Mouse (Mus musculus): ENCODE data around the gene Gm10300. TPM values are rescaled to one million over a fixed set of nuclear protein-coding genes. Genes with fewer than 3 reads are reported as not detected.

Gene Gm10300
- total and polyA plus RNA-seq, 2 experiments from 2014 or later = 0.18 TPM; not detected in 1

GRCm38 (mm10) chr4:132072156-132072555 is 2.3 kb upstream of the Gm10300 start:
- no peaks in the 10 kb centered on the region for H3K9me3 ChIP-seq (replicated peaks; ENCODE audit: control insufficient read depth, low read length)
- H3K27me3 ChIP-seq (ENCODE audit: control insufficient read depth, insufficient read depth, low read length) = no peaks in the 10 kb centered on the region
- H3K36me3 ChIP-seq (replicated peaks; ENCODE audit: control insufficient read depth, insufficient read depth, low read length) = no peaks in the 10 kb centered on the region
- no peak for DNase-seq (ENCODE audit: low spot score)
- H3K27ac ChIP-seq (ENCODE audit: low read depth) = no peak overlapping the region
- WGBS = 83% methylated on average over 3 of the region's 3 CpGs
- H3K4me3 ChIP-seq (ENCODE audit: low read depth, low read length) = no peak overlapping the region
- TF ChIP-seq EP300 (IDR thresholded peaks at IDR 0.05; ENCODE audit: low read depth) (no peak), CTCF (IDR thresholded peaks at IDR 0.05; ENCODE audit: low read depth) (no peak)
- no peak for ATAC-seq (ENCODE audit: insufficient read depth, low read depth)
- peaks cover 39% of the 10 kb centered on the region for H3K4me1 ChIP-seq (ENCODE audit: control insufficient read depth, insufficient read depth)
- H3K9ac ChIP-seq (replicated peaks; ENCODE audit: low read depth, low read length) = no peak overlapping the region
- H3K4me2 ChIP-seq (ENCODE audit: low read depth, low read length) = no peak overlapping the region

- Histone ChIP-seq H3K27me3 (ENCODE audit: control insufficient read depth, insufficient read depth, low read length) (no peaks in the 10 kb centered on the region), H3K36me3 (replicated peaks; ENCODE audit: control insufficient read depth, insufficient read depth, low read length) (no peaks in the 10 kb centered on the region), H3K27ac (ENCODE audit: low read depth) (no peak overlapping the region), H3K4me1 (ENCODE audit: control insufficient read depth, insufficient read depth) (peaks cover 38% of the 10 kb centered on the region), H3K9me3 (replicated peaks; ENCODE audit: control insufficient read depth, low read length) (no peaks in the 10 kb centered on the region), H3K4me2 (ENCODE audit: low read depth, low read length) (peak overlapping the region; percentile 81; the same call in 1 of the 2 replicates), H3K4me3 (ENCODE audit: low read depth, low read length) (no peak overlapping the region), H3K9ac (replicated peaks; ENCODE audit: low read depth, low read length) (no peak overlapping the region)
- DNase-seq (ENCODE audit: low spot score) = no peak
- WGBS = 39% methylated on average over 6 of the region's 6 CpGs
- no peak for ATAC-seq (ENCODE audit: insufficient read depth, low read depth)
- TF ChIP-seq CTCF (IDR thresholded peaks at IDR 0.05; ENCODE audit: low read depth) (no peak), EP300 (IDR thresholded peaks at IDR 0.05; ENCODE audit: low read depth) (no peak)
Observed at GRCm38 (mm10) chr4:132072946-132073345, 1.6 kb upstream of the Gm10300 start.

- Histone ChIP-seq H3K36me3 (replicated peaks; ENCODE audit: control insufficient read depth, insufficient read depth, low read length) (no peaks in the 10 kb centered on the region), H3K9me3 (replicated peaks; ENCODE audit: control insufficient read depth, low read length) (no peaks in the 10 kb centered on the region), H3K4me3 (ENCODE audit: low read depth, low read length) (peak within 1 kb of the TSS; percentile 77), H3K4me2 (ENCODE audit: low read depth, low read length) (peak within 1 kb of the TSS; percentile 81), H3K4me1 (ENCODE audit: control insufficient read depth, insufficient read depth) (peaks cover 38% of the 10 kb centered on the region), H3K27ac (ENCODE audit: low read depth) (peak within 1 kb of the TSS; percentile 80), H3K9ac (replicated peaks; ENCODE audit: low read depth, low read length) (peak within 1 kb of the TSS; percentile 80), H3K27me3 (ENCODE audit: control insufficient read depth, insufficient read depth, low read length) (no peaks in the 10 kb centered on the region)
- peak; percentile 70 for TF ChIP-seq EP300 (IDR thresholded peaks at IDR 0.05; ENCODE audit: low read depth)
- TF ChIP-seq CTCF (IDR thresholded peaks at IDR 0.05; ENCODE audit: low read depth) = no peak
- ATAC-seq (ENCODE audit: insufficient read depth, low read depth) (peak; percentile 91), DNase-seq (ENCODE audit: low spot score) (peak; percentile 92)
- 1% methylated on average over 46 of the region's 47 CpGs for WGBS
Observed at GRCm38 (mm10) chr4:132074933-132075769, 654 bp downstream of the Gm10300 start, which contains the start of gene Epb41. TSS of gene Epb41 (minus strand) at chr4:132075321.

- Histone ChIP-seq H3K4me1 (ENCODE audit: control insufficient read depth, insufficient read depth) (peaks cover 38% of the 10 kb centered on the region), H3K36me3 (replicated peaks; ENCODE audit: control insufficient read depth, insufficient read depth, low read length) (no peaks in the 10 kb centered on the region), H3K9me3 (replicated peaks; ENCODE audit: control insufficient read depth, low read length) (no peaks in the 10 kb centered on the region), H3K27me3 (ENCODE audit: control insufficient read depth, insufficient read depth, low read length) (no peaks in the 10 kb centered on the region), H3K27ac (ENCODE audit: low read depth) (peak overlapping the region; percentile 80), H3K9ac (replicated peaks; ENCODE audit: low read depth, low read length) (no peak overlapping the region), H3K4me2 (ENCODE audit: low read depth, low read length) (peak overlapping the region; percentile 81), H3K4me3 (ENCODE audit: low read depth, low read length) (no peak overlapping the region)
- no peak for DNase-seq (ENCODE audit: low spot score)
- TF ChIP-seq CTCF (IDR thresholded peaks at IDR 0.05; ENCODE audit: low read depth) (no peak), EP300 (IDR thresholded peaks at IDR 0.05; ENCODE audit: low read depth) (no peak)
- WGBS = 54% methylated on average over 1 of the region's 1 CpGs
- no peak for ATAC-seq (ENCODE audit: insufficient read depth, low read depth)
Observed at GRCm38 (mm10) chr4:132075796-132076195, 1.3 kb downstream of the Gm10300 start.

- peak; percentile 36 for ATAC-seq (ENCODE audit: insufficient read depth, low read depth)
- H3K9ac ChIP-seq (replicated peaks; ENCODE audit: low read depth, low read length) = no peak overlapping the region; the same call in 1 of the 2 replicates
Observed at GRCm38 (mm10) chr4:132076480-132077405, 2.2 kb downstream of the Gm10300 start.

More at GRCm38 (mm10) chr4:132076480-132077405, 2.2 kb downstream of the Gm10300 start:
- 14% methylated on average over 20 of the region's 20 CpGs for WGBS
- Histone ChIP-seq H3K4me2 (ENCODE audit: low read depth, low read length) (peak overlapping the region; percentile 42), H3K4me3 (ENCODE audit: low read depth, low read length) (peak overlapping the region; percentile 7; the same call in 1 of the 2 replicates), H3K4me1 (ENCODE audit: control insufficient read depth, insufficient read depth) (peaks cover 38% of the 10 kb centered on the region), H3K27ac (ENCODE audit: low read depth) (peak overlapping the region; percentile 80), H3K27me3 (ENCODE audit: control insufficient read depth, insufficient read depth, low read length) (no peaks in the 10 kb centered on the region), H3K9me3 (replicated peaks; ENCODE audit: control insufficient read depth, low read length) (no peaks in the 10 kb centered on the region), H3K36me3 (replicated peaks; ENCODE audit: control insufficient read depth, insufficient read depth, low read length) (no peaks in the 10 kb centered on the region)
- DNase-seq (ENCODE audit: low spot score) = peak; percentile 89
- no peak for TF ChIP-seq CTCF (IDR thresholded peaks at IDR 0.05; ENCODE audit: low read depth)
- TF ChIP-seq EP300 (IDR thresholded peaks at IDR 0.05; ENCODE audit: low read depth) = peak; percentile 41; the same call in 1 of the 2 replicates
